Mouse (Mus musculus) kidney, embryonic 15.5 days (tissue): ENCODE data around the gene Yae1d1. TPM values are rescaled to one million over a fixed set of nuclear protein-coding genes. Genes with fewer than 3 reads are reported as not detected.
"Not testable (repeated sequence)": the region's sequence is repeated elsewhere in the genome, so short reads cannot be mapped to it uniquely, and the experiment has no call there.

Experiments
- ATAC-seq: fragments of 200-750 bp; cut with Nextera tagmentation; replicated peaks from 2 replicates; pipeline ENCODE4 v1.8.0; 2017; ENCODE audit warnings: moderate TSS enrichment; ENCODE audit not compliant: low FRiP score
- H3K27ac ChIP-seq: fragments of 300-500 bp; sonication (generic); 2 replicates; pipeline ENCODE4 v1.5.1; 2015; ENCODE audit warnings: mild to moderate bottlenecking, inconsistent platforms
- H3K27me3 ChIP-seq: fragments of 300-500 bp; sonication (generic); 2 replicates; pipeline ENCODE4 v1.6.1; 2015; ENCODE audit warnings: inconsistent platforms
- H3K36me3 ChIP-seq: fragments of 300-500 bp; sonication (generic); 2 replicates; pipeline ENCODE4 v1.6.1; 2015; ENCODE audit warnings: inconsistent platforms
- H3K4me1 ChIP-seq: fragments of 300-500 bp; sonication (generic); 2 replicates; pipeline ENCODE4 v1.6.1; 2015; ENCODE audit warnings: inconsistent platforms
- H3K4me2 ChIP-seq: fragments of 300-500 bp; sonication (generic); 2 replicates; pipeline ENCODE4 v1.6.1; 2015; ENCODE audit warnings: moderate library complexity, mild to moderate bottlenecking, inconsistent platforms
- H3K4me3 ChIP-seq: fragments of 300-500 bp; sonication (generic); replicated peaks from 2 replicates; pipeline ENCODE4 v1.5.1; 2015; ENCODE audit warnings: mild to moderate bottlenecking, inconsistent platforms
- H3K9ac ChIP-seq: fragments of 300-500 bp; sonication (generic); 2 replicates; pipeline ENCODE4 v1.6.1; 2015; ENCODE audit warnings: mild to moderate bottlenecking, inconsistent platforms
- H3K9me3 ChIP-seq: fragments of 300-500 bp; sonication (generic); replicated peaks from 2 replicates; pipeline ENCODE4 v1.6.1; 2016; ENCODE audit warnings: inconsistent platforms
- WGBS: fragments of 180-500 bp; shearing (Covaris S2); methylation state at CpG from one replicate; pipeline ENCODE4 v1.1.7; 2015; ENCODE audit warnings: mixed read lengths; 5-methylcytosine and 5-hydroxymethylcytosine counted together
- polyA plus RNA-seq: library from polyadenylated mRNA; unstranded; fragments of >200 nt; fragmentation: Nextera tagmentation; extraction: Ambion mirVana; gene quantifications from 2 replicates; pipeline ENCODE4 v1.2.1, GENCODE M21; 2015

Gene Yae1d1
- polyA plus RNA-seq, 1 experiment from 2014 or later, result 77.9 TPM

GRCm38 (mm10) chr13:17974734-17975133 lies 18.4 kb downstream of the Yae1d1 start:
- WGBS, result 97% methylated on average over 9 of the region's 9 CpGs
- H3K27ac ChIP-seq, result no peak overlapping the region
- H3K9me3 ChIP-seq, result no peaks in the 10 kb centered on the region
- no peaks in the 10 kb centered on the region for H3K27me3 ChIP-seq
- H3K4me3 ChIP-seq, result no peak overlapping the region
- H3K4me2 ChIP-seq, result no peak overlapping the region
- H3K9ac ChIP-seq, result no peak overlapping the region
- no peak for ATAC-seq
- H3K4me1 ChIP-seq, result no peaks in the 10 kb centered on the region
- no peaks in the 10 kb centered on the region for H3K36me3 ChIP-seq

GRCm38 (mm10) chr13:17960613-17961012 lies 32.5 kb downstream of the Yae1d1 start:
- Histone ChIP-seq H3K27me3 (no peaks in the 10 kb centered on the region), H3K9ac (no peak overlapping the region), H3K36me3 (no peaks in the 10 kb centered on the region), H3K9me3 (no peaks in the 10 kb centered on the region), H3K27ac (no peak overlapping the region), H3K4me1 (no peaks in the 10 kb centered on the region), H3K4me2 (no peak overlapping the region), H3K4me3 (no peak overlapping the region)
- 82% methylated on average over 7 of the region's 7 CpGs for WGBS
- ATAC-seq, result no peak

- no peaks in the 10 kb centered on the region for H3K4me1 ChIP-seq
- no peak overlapping the region for H3K4me2 ChIP-seq
- H3K9ac ChIP-seq, result no peak overlapping the region
- H3K36me3 ChIP-seq, result no peaks in the 10 kb centered on the region
- H3K4me3 ChIP-seq, result no peak overlapping the region
- H3K9me3 ChIP-seq, result no peaks in the 10 kb centered on the region
- no peak overlapping the region for H3K27ac ChIP-seq
- no peak for ATAC-seq
- H3K27me3 ChIP-seq, result no peaks in the 10 kb centered on the region; the same call in 1 of the 2 replicates
- 70% methylated on average over 1 of the region's 1 CpGs for WGBS
Measured at GRCm38 (mm10) chr13:17954282-17954681, 38.9 kb downstream of the Yae1d1 start.

GRCm38 (mm10) chr13:17950581-17950980 lies 42.6 kb downstream of the Yae1d1 start:
- not testable (repeated sequence) for H3K27me3 ChIP-seq, ATAC-seq
- 92% methylated on average over 8 of the region's 8 CpGs for WGBS

GRCm38 (mm10) chr13:17949555-17949954 lies 43.6 kb downstream of the Yae1d1 start:
- Histone ChIP-seq H3K36me3 (no peaks in the 10 kb centered on the region), H3K9ac (no peak overlapping the region), H3K4me2 (no peak overlapping the region), H3K9me3 (no peaks in the 10 kb centered on the region), H3K27ac (no peak overlapping the region), H3K4me1 (0 out of 2 replicates have a peak, but pooled peaks cover 2% of the 10 kb centered on the region), H3K27me3 (no peaks in the 10 kb centered on the region; the same call in 1 of the 2 replicates), H3K4me3 (no peak overlapping the region)
- WGBS, result 78% methylated on average over 18 of the region's 18 CpGs
- ATAC-seq, result no peak

More at GRCm38 (mm10) chr13:17950581-17950980, 42.6 kb downstream of the Yae1d1 start:
- H3K4me2 ChIP-seq, H3K9me3 ChIP-seq, H3K36me3 ChIP-seq, H3K4me1 ChIP-seq, H3K4me3 ChIP-seq, H3K9ac ChIP-seq, H3K27ac ChIP-seq: not testable (repeated sequence)

- WGBS, result 9% methylated on average over 66 of the region's 69 CpGs
- ATAC-seq, result peak; percentile 100
- peak within 1 kb of the TSS; percentile 67 for H3K4me2 ChIP-seq
Measured at GRCm38 (mm10) chr13:17944078-17944917, 48.9 kb downstream of the Yae1d1 start, which contains the start of gene Rala. Rala (minus strand) TSS chr13:17944239.

GRCm38 (mm10) chr13:17943306-17944077 lies 49.7 kb downstream of the Yae1d1 start:
- Histone ChIP-seq H3K4me2 (peak overlapping the region; percentile 67), H3K9me3 (no peaks in the 10 kb centered on the region), H3K9ac (peak overlapping the region; percentile 88), H3K36me3 (no peaks in the 10 kb centered on the region), H3K4me3 (peak overlapping the region; percentile 97), H3K27me3 (no peaks in the 10 kb centered on the region), H3K27ac (peak overlapping the region; percentile 92), H3K4me1 (peaks cover 11% of the 10 kb centered on the region)
- ATAC-seq, result peak; percentile 89
- 1% methylated on average over 59 of the region's 70 CpGs for WGBS

More at GRCm38 (mm10) chr13:17944078-17944917, 48.9 kb downstream of the Yae1d1 start, which contains the start of gene Rala:
- Histone ChIP-seq H3K27me3 (no peaks in the 10 kb centered on the region), H3K9ac (peak within 1 kb of the TSS; percentile 88), H3K36me3 (no peaks in the 10 kb centered on the region), H3K4me3 (peak within 1 kb of the TSS; percentile 97), H3K9me3 (no peaks in the 10 kb centered on the region), H3K27ac (peak within 1 kb of the TSS; percentile 92), H3K4me1 (peaks cover 11% of the 10 kb centered on the region)

GRCm38 (mm10) chr13:17942338-17942737 lies 50.8 kb downstream of the Yae1d1 start:
- Histone ChIP-seq H3K4me2 (no peak overlapping the region; the same call in 1 of the 2 replicates), H3K9ac (no peak overlapping the region), H3K4me3 (no peak overlapping the region), H3K9me3 (no peaks in the 10 kb centered on the region), H3K36me3 (no peaks in the 10 kb centered on the region), H3K4me1 (peaks cover 11% of the 10 kb centered on the region), H3K27ac (no peak overlapping the region), H3K27me3 (no peaks in the 10 kb centered on the region)
- WGBS, result 69% methylated on average over 6 of the region's 6 CpGs
- ATAC-seq, result no peak

Other genes starting within 250 kb of the Yae1d1 start
- gene Cdk13, start 188.3 kb downstream of the Yae1d1 start, polyA plus RNA-seq, result 14.7 and 15.3 TPM in 2 replicates
- gene Rala, start 49.1 kb downstream of the Yae1d1 start, polyA plus RNA-seq, result 101 and 104 TPM in 2 replicates